Mouse (Mus musculus) intestine, embryonic 15.5 days (tissue): ENCODE data around the gene Pspn. TPM values are rescaled to one million over a fixed set of nuclear protein-coding genes. Genes with fewer than 3 reads are reported as not detected.

ENCODE experiments used
- ATAC-seq: fragments of 200-750 bp; cut with Nextera tagmentation; 2 replicates; pipeline ENCODE4 v1.8.0; 2017; ENCODE audit warnings: moderate TSS enrichment, moderate library complexity
- H3K27ac ChIP-seq: fragments of 300-500 bp; sonication (generic); 2 replicates; pipeline ENCODE4 v1.5.1; 2015; ENCODE audit warnings: mild to moderate bottlenecking, inconsistent platforms
- H3K27me3 ChIP-seq: fragments of 300-500 bp; sonication (generic); replicated peaks from 2 replicates; pipeline ENCODE4 v1.6.1; 2015; ENCODE audit warnings: inconsistent platforms
- H3K36me3 ChIP-seq: fragments of 300-500 bp; sonication (generic); 2 replicates; pipeline ENCODE4 v1.6.1; 2015; ENCODE audit warnings: inconsistent platforms
- H3K4me1 ChIP-seq: fragments of 300-500 bp; sonication (generic); replicated peaks from 2 replicates; pipeline ENCODE4 v1.6.1; 2015; ENCODE audit warnings: inconsistent platforms
- H3K4me2 ChIP-seq: fragments of 300-500 bp; sonication (generic); replicated peaks from 2 replicates; pipeline ENCODE4 v1.6.1; 2015; ENCODE audit warnings: mild to moderate bottlenecking, inconsistent platforms
- H3K4me3 ChIP-seq: fragments of 300-500 bp; sonication (generic); replicated peaks from 2 replicates; pipeline ENCODE4 v1.5.1; 2015; ENCODE audit warnings: inconsistent platforms
- H3K9ac ChIP-seq: fragments of 300-500 bp; sonication (generic); 2 replicates; pipeline ENCODE4 v1.6.1; 2015; ENCODE audit warnings: inconsistent platforms
- H3K9me3 ChIP-seq: fragments of 300-500 bp; sonication (generic); 2 replicates; pipeline ENCODE4 v1.6.1; 2016; ENCODE audit warnings: inconsistent platforms
- WGBS: fragments of 180-500 bp; shearing (Covaris S2); methylation state at CpG from one replicate; pipeline ENCODE4 v1.1.7; 2015; 5-methylcytosine and 5-hydroxymethylcytosine counted together
- polyA plus RNA-seq: library from polyadenylated mRNA; unstranded; fragments of >200 nt; fragmentation: Nextera tagmentation; extraction: Ambion mirVana; gene quantifications from 2 replicates; pipeline ENCODE4 v1.2.1, GENCODE M21; 2015

The Pspn gene
- polyA plus RNA-seq, 1 experiment from 2014 or later = 0.45 TPM

DNA sequence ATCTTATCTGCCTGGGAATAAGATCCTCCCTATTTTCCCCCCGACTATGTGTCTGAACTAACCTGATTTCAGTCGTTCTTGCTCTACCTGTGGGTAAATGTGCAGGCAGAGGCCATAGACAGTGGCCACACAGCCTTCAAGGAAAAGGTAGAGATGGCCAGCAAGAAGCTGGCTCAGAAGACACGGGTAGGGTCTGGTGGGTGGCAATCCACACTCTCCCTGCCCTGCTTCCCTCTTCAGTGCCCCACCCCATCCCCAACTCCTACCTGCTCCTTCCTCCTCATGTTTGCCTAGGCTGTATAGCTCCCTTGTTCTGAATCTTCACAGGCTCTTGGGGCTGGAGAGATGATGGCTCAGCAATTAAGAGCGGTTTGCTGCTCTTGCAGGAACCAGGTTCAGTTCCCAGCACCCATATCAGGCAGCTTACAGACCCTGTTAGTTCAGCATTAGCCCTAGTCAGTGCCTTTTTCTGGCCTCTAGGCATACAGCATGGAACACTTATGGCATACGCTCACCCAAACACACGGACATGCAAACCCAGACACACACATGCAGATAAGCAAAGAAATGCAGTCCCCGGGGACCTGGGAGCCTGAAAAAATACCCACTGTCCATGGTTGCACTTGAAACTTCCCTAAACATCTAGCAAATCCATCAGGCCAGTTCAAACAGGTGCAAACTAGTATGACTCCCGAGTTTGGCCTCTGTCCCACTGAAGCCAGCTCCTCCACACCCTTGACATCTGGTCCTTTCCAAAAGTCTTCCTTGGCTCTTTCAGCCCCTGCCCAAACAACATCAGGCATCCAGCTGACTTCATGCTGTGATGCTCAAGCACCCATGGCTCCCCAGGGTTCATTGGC is 23.1 kb downstream of the Pspn start:
- H3K4me2 ChIP-seq = no peak overlapping the region
- H3K27me3 ChIP-seq = no peaks in the 10 kb centered on the region
- peaks cover 13% of the 10 kb centered on the region for H3K4me1 ChIP-seq
- H3K4me3 ChIP-seq = no peak overlapping the region
- 64% methylated on average over 8 of the region's 8 CpGs for WGBS
- H3K9me3 ChIP-seq = no peaks in the 10 kb centered on the region
- ATAC-seq = peak; percentile 24
- peak overlapping the region; percentile 41; the same call in 1 of the 2 replicates for H3K27ac ChIP-seq
- no peak overlapping the region for H3K9ac ChIP-seq
- H3K36me3 ChIP-seq = no peaks in the 10 kb centered on the region

DNA sequence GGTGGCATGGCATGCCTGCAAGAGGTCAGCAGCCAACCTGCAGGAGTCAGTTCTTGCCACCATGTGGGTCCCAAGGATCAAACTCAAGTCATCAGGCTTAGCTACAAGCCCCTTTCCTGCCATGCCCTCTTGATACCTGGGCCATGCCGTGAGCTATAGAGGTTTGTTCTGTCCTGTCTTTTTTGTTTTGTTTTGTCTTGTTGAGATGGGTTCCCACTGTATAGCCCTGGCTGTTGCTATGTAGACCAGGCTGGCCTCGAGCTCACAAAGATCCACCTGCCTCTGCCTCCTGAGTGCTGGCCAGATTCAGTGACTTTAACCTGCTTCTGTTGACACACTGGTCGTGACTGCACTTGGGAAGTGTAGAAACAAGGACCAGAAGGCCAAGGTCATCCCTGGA is 24.4 kb downstream of the Pspn start:
- Histone ChIP-seq H3K36me3 (no peaks in the 10 kb centered on the region), H3K9me3 (no peaks in the 10 kb centered on the region), H3K4me1 (peaks cover 13% of the 10 kb centered on the region), H3K4me2 (no peak overlapping the region), H3K27me3 (no peaks in the 10 kb centered on the region), H3K9ac (no peak overlapping the region), H3K4me3 (no peak overlapping the region), H3K27ac (no peak overlapping the region; the same call in 1 of the 2 replicates)
- 62% methylated on average over 3 of the region's 3 CpGs for WGBS
- ATAC-seq = no peak

DNA sequence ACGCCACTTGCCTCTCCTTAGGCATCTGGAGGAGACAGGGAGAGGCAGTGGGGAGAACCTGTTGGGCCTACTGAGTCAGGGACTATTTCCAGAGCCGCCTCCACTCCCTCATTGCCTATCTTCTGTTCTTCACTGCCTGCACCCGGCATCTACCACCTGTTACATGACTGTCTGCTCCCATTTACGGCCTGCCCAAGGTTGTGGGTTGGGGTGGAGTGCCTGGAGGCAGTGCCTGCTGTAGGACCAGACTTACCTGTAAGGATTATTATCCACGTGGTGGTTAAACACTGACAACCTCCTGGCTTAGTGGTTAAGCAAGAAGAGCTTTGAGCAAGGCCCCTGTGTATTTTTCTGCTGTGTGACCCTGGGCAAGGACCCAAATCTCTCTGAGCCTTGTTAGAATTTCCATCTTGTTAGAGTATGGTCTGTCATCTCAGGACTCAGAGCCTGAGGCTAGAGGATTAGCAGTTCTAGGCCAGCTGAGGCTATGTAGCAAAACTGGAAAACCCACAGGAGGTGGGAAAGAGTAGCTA is 25.0 kb downstream of the Pspn start:
- H3K27ac ChIP-seq = no peak overlapping the region; the same call in 1 of the 2 replicates
- WGBS = 61% methylated on average over 5 of the region's 5 CpGs
- ATAC-seq = peak; percentile 52
- H3K9me3 ChIP-seq = no peaks in the 10 kb centered on the region
- H3K27me3 ChIP-seq = no peaks in the 10 kb centered on the region
- peaks cover 13% of the 10 kb centered on the region; the same call in 1 of the 2 replicates for H3K4me1 ChIP-seq
- H3K4me3 ChIP-seq = no peak overlapping the region
- no peak overlapping the region for H3K4me2 ChIP-seq
- H3K9ac ChIP-seq = no peak overlapping the region
- H3K36me3 ChIP-seq = no peaks in the 10 kb centered on the region

DNA sequence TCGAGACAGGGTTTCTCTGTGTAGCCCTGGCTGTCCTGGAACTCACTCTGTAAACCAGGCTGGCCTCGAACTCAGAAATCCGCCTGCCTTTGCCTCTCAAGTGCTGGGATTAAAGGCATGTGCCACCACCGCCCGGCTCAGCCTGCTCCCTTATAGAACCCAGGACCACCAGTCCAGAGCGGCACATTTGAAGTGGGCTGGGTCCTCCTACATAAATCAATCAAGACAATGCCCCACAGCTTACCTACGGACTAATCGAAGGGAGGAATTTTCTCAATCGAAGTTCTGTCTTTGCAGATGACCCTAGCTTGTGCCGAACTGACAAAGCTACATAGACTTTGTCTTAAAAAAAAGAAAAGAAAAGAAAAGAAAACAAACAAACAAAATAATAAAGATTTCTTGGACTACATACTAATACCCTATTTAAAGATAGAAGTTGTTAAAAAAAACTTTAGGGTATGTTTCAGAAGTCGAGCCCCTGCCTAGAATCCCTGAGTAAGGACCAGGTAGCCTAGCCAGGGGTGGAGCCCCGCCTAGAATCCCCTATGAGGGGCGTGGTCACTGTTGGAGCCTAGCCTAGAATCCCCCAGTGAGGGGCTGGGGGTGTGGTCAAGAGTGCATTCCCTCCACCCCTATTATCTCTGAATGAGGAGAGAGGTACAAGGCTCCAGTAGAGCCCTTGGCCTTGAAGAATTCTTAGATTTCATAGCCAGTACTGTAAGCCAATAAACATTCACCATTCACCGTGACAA is 25.7 kb downstream of the Pspn start:
- H3K27ac ChIP-seq = no peak overlapping the region; the same call in 1 of the 2 replicates
- H3K4me3 ChIP-seq = no peak overlapping the region
- no peaks in the 10 kb centered on the region for H3K9me3 ChIP-seq
- 64% methylated on average over 13 of the region's 14 CpGs for WGBS
- H3K4me2 ChIP-seq = no peak overlapping the region
- H3K9ac ChIP-seq = no peak overlapping the region
- peaks cover 13% of the 10 kb centered on the region; the same call in 1 of the 2 replicates for H3K4me1 ChIP-seq
- peak; percentile 13 for ATAC-seq
- H3K27me3 ChIP-seq = no peaks in the 10 kb centered on the region
- no peaks in the 10 kb centered on the region for H3K36me3 ChIP-seq

DNA sequence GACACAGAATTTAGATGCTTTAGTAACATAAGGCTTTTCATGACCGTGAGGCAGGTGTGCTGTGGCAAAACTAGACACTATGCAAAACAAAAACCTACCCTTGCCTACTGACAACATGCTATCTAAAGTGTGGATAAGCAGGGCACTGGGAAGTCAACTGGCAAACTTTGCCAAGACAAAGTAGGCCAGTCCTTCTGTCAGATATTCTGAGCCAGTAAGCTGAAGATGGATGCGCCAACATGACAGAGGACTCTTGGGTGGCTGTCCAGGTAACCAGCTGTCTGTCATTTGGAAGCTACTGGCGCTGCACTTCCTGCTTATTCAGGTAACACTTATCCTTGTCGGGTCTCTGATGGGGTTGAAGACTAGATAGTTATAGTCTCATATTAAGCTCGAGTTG is 29.7 kb downstream of the Pspn start:
- no peaks in the 10 kb centered on the region for H3K27me3 ChIP-seq

DNA sequence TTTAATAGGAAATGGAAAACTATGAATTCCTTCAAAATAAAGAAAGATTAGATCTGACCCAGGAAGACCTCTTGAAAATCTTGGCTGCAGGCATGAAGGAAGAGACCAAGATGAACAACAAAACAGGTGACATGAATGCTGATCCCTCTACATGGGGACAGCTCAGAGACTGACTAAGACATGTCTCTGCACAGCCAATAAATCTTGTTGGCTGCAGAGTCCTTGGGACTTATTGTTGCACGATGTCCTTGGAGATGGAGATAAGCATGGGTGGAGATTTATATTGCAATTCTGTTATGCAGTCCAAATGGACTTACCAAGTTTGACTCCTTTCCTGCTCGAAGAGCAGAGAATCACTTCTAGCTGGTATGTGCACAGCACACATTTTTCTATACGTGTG is 30.5 kb downstream of the Pspn start:
- Histone ChIP-seq H3K4me1 (0 out of 2 replicates have a peak, but pooled peaks cover under 1% of the 10 kb centered on the region), H3K4me3 (no peak overlapping the region), H3K27me3 (no peaks in the 10 kb centered on the region), H3K9ac (no peak overlapping the region), H3K27ac (no peak overlapping the region), H3K9me3 (no peaks in the 10 kb centered on the region), H3K4me2 (no peak overlapping the region), H3K36me3 (no peaks in the 10 kb centered on the region)
- no peak for ATAC-seq
- WGBS = 42% methylated on average over 3 of the region's 3 CpGs

More for the DNA sequence above, 29.7 kb downstream of the Pspn start:
- Histone ChIP-seq H3K9ac (no peak overlapping the region), H3K4me3 (no peak overlapping the region), H3K36me3 (no peaks in the 10 kb centered on the region), H3K27ac (no peak overlapping the region), H3K9me3 (no peaks in the 10 kb centered on the region), H3K4me2 (no peak overlapping the region), H3K4me1 (0 out of 2 replicates have a peak, but pooled peaks cover 5% of the 10 kb centered on the region)
- ATAC-seq = no peak
- WGBS = 67% methylated on average over 5 of the region's 5 CpGs

DNA sequence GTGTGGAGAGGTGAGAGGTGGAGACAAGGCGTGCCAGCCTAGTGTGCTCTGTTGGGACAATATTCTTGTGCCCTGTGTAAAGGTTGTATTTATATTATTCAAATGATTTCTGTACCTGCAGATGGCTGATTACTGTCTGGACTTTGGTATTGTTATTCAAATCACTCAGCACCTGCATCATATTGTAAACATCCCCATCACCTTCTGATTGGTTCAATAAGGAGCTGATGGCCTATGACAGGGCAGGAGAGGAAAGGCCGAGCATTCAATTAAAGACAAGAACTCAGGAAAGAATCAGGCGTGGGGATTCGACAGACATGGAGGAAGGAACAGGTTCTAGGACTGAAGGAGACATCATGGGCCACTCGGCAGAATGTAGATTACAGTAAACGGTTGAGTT is 36.2 kb downstream of the Pspn start:
- H3K4me3 ChIP-seq = no peak overlapping the region
- no peak overlapping the region for H3K27ac ChIP-seq
- no peaks in the 10 kb centered on the region for H3K36me3 ChIP-seq
- 76% methylated on average over 6 of the region's 6 CpGs for WGBS
- H3K4me2 ChIP-seq = no peak overlapping the region
- H3K4me1 ChIP-seq = no peaks in the 10 kb centered on the region
- no peak overlapping the region for H3K9ac ChIP-seq
- H3K9me3 ChIP-seq = no peaks in the 10 kb centered on the region
- no peaks in the 10 kb centered on the region for H3K27me3 ChIP-seq
- ATAC-seq = peak; percentile 41; the same call in 1 of the 2 replicates

DNA sequence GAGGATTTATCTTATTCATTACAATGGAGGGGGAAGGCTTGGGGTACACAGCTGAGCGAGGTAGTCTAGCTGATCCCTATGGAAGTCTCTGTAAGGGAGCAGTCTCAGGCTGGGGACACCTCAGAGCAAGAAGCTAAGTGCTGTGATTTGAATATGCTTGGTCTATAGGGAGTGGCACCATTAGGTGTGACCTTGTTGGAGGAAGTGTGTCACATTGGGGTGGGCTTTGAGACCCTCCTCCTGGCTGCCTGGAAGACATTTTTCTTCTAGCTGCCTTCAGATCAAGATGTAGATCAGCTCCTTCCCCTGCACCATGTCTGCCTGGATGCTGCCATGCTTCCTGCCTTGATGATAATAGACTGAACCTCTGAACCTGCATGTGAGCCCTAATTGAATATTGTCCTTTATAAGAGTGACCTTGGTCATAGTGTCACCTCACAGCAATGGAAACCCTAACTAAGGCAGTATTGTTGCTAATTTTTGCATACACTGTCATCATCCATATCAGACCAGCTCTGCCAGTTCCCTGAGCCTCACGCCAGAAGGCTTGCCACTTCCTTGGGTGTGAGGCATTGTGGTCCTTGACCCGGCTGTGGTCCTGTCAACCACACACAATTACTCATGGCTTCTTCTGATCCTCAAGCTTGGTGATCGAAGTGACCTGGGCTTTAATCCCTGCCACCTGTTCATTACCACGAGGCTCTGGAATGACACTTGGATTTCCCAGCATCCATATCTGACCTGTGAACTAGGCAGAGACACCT is 37.0 kb downstream of the Pspn start:
- Histone ChIP-seq H3K9ac (no peak overlapping the region), H3K36me3 (no peaks in the 10 kb centered on the region), H3K27ac (no peak overlapping the region), H3K9me3 (no peaks in the 10 kb centered on the region), H3K4me3 (no peak overlapping the region), H3K4me1 (peaks cover 4% of the 10 kb centered on the region; the same call in 1 of the 2 replicates), H3K4me2 (no peak overlapping the region), H3K27me3 (no peaks in the 10 kb centered on the region)
- 77% methylated on average over 5 of the region's 5 CpGs for WGBS
- ATAC-seq = no peak

DNA sequence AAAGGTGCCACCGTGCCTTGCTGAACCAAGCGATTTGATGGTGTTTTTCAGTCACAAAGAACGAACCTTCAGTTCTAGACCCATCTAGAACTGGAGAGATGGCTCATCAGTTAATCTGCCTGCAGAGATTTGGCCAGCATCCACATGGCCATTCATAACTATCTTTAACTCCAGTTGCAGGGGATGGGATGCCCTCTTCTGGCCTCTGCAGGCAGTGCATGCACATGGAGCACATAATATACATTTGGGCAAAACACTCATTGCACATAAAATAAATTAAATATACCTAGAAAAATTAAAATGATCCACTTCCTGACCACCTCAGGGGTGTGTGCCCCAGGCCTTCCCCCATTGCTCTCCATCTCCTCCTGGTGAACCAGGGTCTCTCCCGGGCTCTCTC is 37.9 kb downstream of the Pspn start:
- Histone ChIP-seq H3K27me3 (no peaks in the 10 kb centered on the region), H3K36me3 (no peaks in the 10 kb centered on the region), H3K4me2 (no peak overlapping the region), H3K9me3 (no peaks in the 10 kb centered on the region), H3K4me3 (no peak overlapping the region), H3K4me1 (peaks cover 4% of the 10 kb centered on the region; the same call in 1 of the 2 replicates), H3K27ac (no peak overlapping the region), H3K9ac (no peak overlapping the region)
- ATAC-seq = no peak
- 91% methylated on average over 4 of the region's 4 CpGs for WGBS

DNA sequence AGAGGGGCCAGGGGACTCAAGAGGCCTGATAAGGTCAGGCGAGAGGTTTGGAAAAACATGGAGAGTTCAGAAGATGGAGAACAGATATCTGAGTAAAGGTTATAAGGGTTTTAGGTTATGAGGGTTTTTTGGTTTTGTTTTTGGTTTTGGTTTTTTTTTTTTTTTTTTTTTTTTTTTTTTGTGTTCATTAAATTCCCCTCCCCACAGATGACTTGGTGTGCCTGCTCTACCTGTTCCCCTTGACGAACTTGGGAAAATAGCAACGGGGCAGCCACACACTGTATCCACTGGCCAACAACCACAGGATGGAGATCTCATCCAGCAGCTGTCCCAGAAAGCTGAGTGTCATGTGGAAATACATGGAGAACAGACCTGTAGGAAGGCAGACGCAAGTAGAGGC is 41.2 kb downstream of the Pspn start:
- Histone ChIP-seq H3K4me1 (peaks cover 4% of the 10 kb centered on the region; the same call in 1 of the 2 replicates), H3K36me3 (no peaks in the 10 kb centered on the region), H3K9ac (no peak overlapping the region), H3K27ac (no peak overlapping the region), H3K4me2 (no peak overlapping the region), H3K27me3 (no peaks in the 10 kb centered on the region), H3K9me3 (no peaks in the 10 kb centered on the region), H3K4me3 (no peak overlapping the region)
- 82% methylated on average over 4 of the region's 4 CpGs for WGBS
- ATAC-seq = no peak

DNA sequence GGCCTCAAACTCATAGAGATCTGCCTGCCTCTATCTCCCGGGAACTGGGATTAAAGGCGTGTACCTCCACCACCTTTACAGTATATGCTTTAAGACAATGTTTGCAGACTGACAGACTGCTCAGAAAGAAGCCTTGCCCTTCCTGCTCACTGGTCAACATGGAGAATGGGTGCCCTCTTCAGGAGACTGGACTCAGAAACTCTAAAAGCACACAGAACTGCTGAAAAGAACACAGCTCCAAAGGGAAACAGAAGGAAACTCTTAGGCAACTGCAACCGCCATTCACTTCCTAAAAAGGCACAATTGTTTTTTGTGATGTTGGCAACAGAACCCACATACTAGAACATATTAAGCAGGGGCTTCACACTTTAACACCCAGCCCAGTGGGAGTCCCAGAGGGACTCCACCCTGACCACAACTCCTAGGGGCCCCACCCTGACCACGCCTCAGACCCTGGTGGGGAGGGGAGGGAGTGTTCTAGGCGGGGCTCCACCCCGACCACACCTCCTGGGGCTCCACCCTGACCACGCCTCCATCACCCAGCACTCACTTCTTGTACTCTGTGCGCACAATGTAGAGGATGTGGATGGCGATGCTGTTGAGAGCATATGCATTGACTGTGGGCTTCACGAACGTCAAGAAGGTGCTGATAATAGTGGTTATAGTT is 41.9 kb downstream of the Pspn start:
- Histone ChIP-seq H3K4me1 (peaks cover 4% of the 10 kb centered on the region; the same call in 1 of the 2 replicates), H3K9me3 (no peaks in the 10 kb centered on the region), H3K36me3 (no peaks in the 10 kb centered on the region), H3K27ac (no peak overlapping the region), H3K4me3 (no peak overlapping the region), H3K4me2 (no peak overlapping the region; the same call in 1 of the 2 replicates), H3K9ac (no peak overlapping the region), H3K27me3 (no peaks in the 10 kb centered on the region)
- ATAC-seq = peak; percentile 90
- WGBS = 26% methylated on average over 11 of the region's 11 CpGs
